Mouse (Mus musculus): Measurements from ENCODE around the gene Btbd3. TPM values are rescaled to one million over a fixed set of nuclear protein-coding genes. Genes with fewer than 3 reads are reported as not detected.

The Btbd3 gene
- polyA plus RNA-seq, 1 experiment = 13.6 TPM

DNA sequence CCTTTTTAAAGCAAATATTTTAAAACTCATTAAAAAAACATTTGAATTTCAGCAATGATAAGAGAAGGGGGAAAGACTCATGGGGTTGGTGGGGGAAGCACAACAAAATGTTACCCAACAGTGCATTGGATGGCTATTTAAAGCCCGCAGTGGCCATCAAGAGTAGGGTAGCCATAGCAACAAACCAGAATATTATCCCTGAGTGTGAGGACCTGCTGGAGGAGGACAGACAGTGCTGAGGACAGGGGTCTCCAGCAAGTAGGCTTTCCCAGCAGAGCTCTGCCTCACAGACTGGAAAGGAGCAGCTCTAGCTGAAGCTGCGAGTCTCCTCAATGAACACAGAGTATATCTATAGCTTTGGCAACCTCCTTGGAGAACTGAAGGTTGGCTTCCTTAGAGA is 331.0 kb downstream of the Btbd3 start:
- no peaks in the 10 kb centered on the region for H3K9me3 ChIP-seq (replicated peaks; ENCODE audit: control insufficient read depth, insufficient read depth, low read length, poor library complexity, severe bottlenecking)
- no peak overlapping the region for H3K27ac ChIP-seq (ENCODE audit: insufficient read depth, low read length)
- no peaks in the 10 kb centered on the region for H3K4me1 ChIP-seq (ENCODE audit: control insufficient read depth, insufficient read depth, low read length)
- H3K27me3 ChIP-seq (ENCODE audit: control insufficient read depth, insufficient read depth, low read length, poor library complexity, severe bottlenecking) = no peaks in the 10 kb centered on the region
- H3K36me3 ChIP-seq (ENCODE audit: control insufficient read depth, insufficient read depth, low read length, poor library complexity, severe bottlenecking) = no peaks in the 10 kb centered on the region
- H3K4me3 ChIP-seq (ENCODE audit: low read depth, low read length) = no peak overlapping the region
- H3K9ac ChIP-seq (ENCODE audit: low read depth, poor library complexity, severe bottlenecking) = no peak overlapping the region
- TF ChIP-seq POLR2A (IDR thresholded peaks at IDR 0.05; ENCODE audit: insufficient read depth, low read length) (no peak), CTCF (IDR thresholded peaks at IDR 0.05; ENCODE audit: low read depth, low read length) (no peak), EP300 (IDR thresholded peaks at IDR 0.05; ENCODE audit: insufficient read depth, low read depth, low read length) (no peak)

DNA sequence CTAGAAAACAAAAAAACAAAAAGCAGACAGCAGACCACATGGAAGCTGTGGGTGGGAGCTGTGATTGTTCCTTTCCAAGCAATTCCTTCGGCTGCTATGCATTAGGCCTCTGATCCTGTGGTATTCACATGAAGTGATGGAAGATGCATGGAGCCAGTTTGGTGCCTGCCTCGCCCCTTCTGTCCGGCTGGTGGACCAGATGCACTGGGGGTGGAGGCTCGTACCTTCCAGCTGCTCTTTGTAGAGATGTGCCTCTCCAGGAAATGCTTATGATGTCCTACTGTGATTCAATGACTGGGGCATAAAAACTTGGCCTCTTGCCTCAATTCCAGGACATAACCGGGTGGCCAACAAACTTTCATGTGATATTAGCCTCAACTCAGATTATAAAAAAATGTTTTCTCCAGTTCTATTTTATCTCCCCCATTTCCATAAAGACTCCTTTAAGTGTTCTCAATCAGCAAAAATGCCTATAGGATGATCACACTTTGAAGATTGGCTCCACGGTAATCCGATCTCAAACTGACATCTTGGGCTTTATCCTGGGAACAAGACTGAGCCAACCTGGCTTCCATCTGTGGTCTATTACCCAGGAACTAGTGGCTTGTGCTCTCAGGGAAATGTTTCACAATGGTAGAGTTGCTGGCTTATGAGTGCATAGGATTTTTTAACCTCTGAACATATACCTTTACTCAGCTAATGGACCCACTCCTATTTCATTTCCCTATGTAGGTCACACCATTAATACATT is 331.6 kb downstream of the Btbd3 start:
- Histone ChIP-seq H3K9ac (ENCODE audit: low read depth, poor library complexity, severe bottlenecking) (no peak overlapping the region), H3K36me3 (ENCODE audit: control insufficient read depth, insufficient read depth, low read length, poor library complexity, severe bottlenecking) (no peaks in the 10 kb centered on the region)

DNA sequence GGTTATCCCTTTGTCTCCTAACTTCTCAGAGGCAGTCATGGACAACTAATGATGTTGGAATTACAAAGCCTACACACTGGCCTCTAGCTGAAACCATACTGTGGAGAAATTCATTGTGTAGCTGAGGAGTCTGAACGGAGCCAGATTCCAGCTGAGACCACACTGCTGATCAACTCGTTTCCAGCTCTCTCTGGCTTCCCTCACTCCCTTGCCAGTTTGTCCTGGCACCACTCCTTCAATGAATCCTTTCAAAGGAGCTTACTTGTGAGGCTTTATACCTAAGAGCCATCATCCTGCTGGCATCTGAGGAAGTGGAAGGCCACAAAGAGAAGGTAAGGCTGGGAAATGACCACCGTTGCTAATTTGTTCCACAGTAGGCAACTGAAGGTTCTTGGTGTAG is 332.7 kb downstream of the Btbd3 start:
- no peaks in the 10 kb centered on the region for H3K9me3 ChIP-seq (replicated peaks; ENCODE audit: control insufficient read depth, insufficient read depth, low read length, poor library complexity, severe bottlenecking)
- no peak for TF ChIP-seq CTCF (IDR thresholded peaks at IDR 0.05; ENCODE audit: low read depth, low read length)
- no peak for TF ChIP-seq EP300 (IDR thresholded peaks at IDR 0.05; ENCODE audit: insufficient read depth, low read depth, low read length)
- TF ChIP-seq POLR2A (IDR thresholded peaks at IDR 0.05; ENCODE audit: insufficient read depth, low read length) = no peak
- no peak overlapping the region for H3K9ac ChIP-seq (ENCODE audit: low read depth, poor library complexity, severe bottlenecking)
- H3K27me3 ChIP-seq (ENCODE audit: control insufficient read depth, insufficient read depth, low read length, poor library complexity, severe bottlenecking) = no peaks in the 10 kb centered on the region
- no peak overlapping the region for H3K27ac ChIP-seq (ENCODE audit: insufficient read depth, low read length)
- H3K36me3 ChIP-seq (ENCODE audit: control insufficient read depth, insufficient read depth, low read length, poor library complexity, severe bottlenecking) = no peaks in the 10 kb centered on the region
- no peaks in the 10 kb centered on the region for H3K4me1 ChIP-seq (ENCODE audit: control insufficient read depth, insufficient read depth, low read length)
- H3K4me3 ChIP-seq (ENCODE audit: low read depth, low read length) = no peak overlapping the region

More for the DNA sequence above, 331.6 kb downstream of the Btbd3 start:
- H3K4me3 ChIP-seq (ENCODE audit: low read depth, low read length) = no peak overlapping the region
- no peak for TF ChIP-seq POLR2A (IDR thresholded peaks at IDR 0.05; ENCODE audit: insufficient read depth, low read length)
- TF ChIP-seq EP300 (IDR thresholded peaks at IDR 0.05; ENCODE audit: insufficient read depth, low read depth, low read length) = no peak
- no peak for TF ChIP-seq CTCF (IDR thresholded peaks at IDR 0.05; ENCODE audit: low read depth, low read length)
- no peak overlapping the region for H3K27ac ChIP-seq (ENCODE audit: insufficient read depth, low read length)
- H3K27me3 ChIP-seq (ENCODE audit: control insufficient read depth, insufficient read depth, low read length, poor library complexity, severe bottlenecking) = no peaks in the 10 kb centered on the region
- no peaks in the 10 kb centered on the region for H3K9me3 ChIP-seq (replicated peaks; ENCODE audit: control insufficient read depth, insufficient read depth, low read length, poor library complexity, severe bottlenecking)
- H3K4me1 ChIP-seq (ENCODE audit: control insufficient read depth, insufficient read depth, low read length) = no peaks in the 10 kb centered on the region

DNA sequence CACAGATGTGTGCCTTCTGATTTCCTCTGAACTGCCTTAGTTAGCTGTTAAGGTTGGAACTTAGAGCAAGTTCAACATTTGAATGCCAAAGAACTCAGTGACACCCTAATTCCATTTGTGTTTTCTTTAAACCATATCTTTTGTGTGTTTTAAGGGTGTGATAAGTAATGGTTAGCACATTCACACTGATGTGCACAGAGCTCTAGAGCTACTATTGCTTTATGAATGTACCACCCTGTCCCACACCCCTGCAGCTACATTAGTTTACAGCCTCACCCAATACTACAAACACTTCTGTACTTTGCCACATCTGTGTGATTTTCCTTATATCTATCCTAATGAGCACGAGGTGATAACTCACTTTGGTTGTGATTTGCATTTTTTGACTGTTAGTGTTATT is 333.9 kb downstream of the Btbd3 start:
- no peak overlapping the region for H3K27ac ChIP-seq (ENCODE audit: insufficient read depth, low read length)
- TF ChIP-seq CTCF (IDR thresholded peaks at IDR 0.05; ENCODE audit: low read depth, low read length) (no peak), POLR2A (IDR thresholded peaks at IDR 0.05; ENCODE audit: insufficient read depth, low read length) (no peak)
- no peaks in the 10 kb centered on the region for H3K36me3 ChIP-seq (ENCODE audit: control insufficient read depth, insufficient read depth, low read length, poor library complexity, severe bottlenecking)
- no peaks in the 10 kb centered on the region for H3K4me1 ChIP-seq (ENCODE audit: control insufficient read depth, insufficient read depth, low read length)
- H3K9ac ChIP-seq (ENCODE audit: low read depth, poor library complexity, severe bottlenecking) = no peak overlapping the region
- H3K4me3 ChIP-seq (ENCODE audit: low read depth, low read length) = no peak overlapping the region
- no peaks in the 10 kb centered on the region for H3K9me3 ChIP-seq (replicated peaks; ENCODE audit: control insufficient read depth, insufficient read depth, low read length, poor library complexity, severe bottlenecking)
- no peaks in the 10 kb centered on the region for H3K27me3 ChIP-seq (ENCODE audit: control insufficient read depth, insufficient read depth, low read length, poor library complexity, severe bottlenecking)

DNA sequence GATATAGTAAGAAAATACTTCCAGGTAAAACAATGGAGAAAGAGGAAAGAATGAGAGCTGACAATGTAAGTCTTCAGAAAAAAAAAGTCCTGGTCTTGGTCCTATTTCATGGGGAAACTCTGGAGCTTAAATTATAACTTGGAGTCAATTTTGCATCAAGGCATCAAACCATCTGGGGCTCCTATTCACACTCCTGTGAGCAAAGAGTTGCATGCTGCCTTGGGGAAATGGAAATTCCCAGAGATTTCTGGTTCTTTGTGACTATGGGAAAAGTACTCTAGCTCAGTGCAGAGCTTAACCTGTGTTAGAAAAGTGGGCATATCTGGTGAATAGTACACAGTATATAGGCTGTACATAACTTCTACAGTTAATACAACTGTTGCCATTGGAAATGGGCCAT is 356.0 kb downstream of the Btbd3 start:
- H3K27me3 ChIP-seq (ENCODE audit: control insufficient read depth, insufficient read depth, low read length, poor library complexity, severe bottlenecking) = no peaks in the 10 kb centered on the region
- no peak overlapping the region for H3K4me3 ChIP-seq (ENCODE audit: low read depth, low read length)
- H3K9ac ChIP-seq (ENCODE audit: low read depth, poor library complexity, severe bottlenecking) = no peak overlapping the region
- no peak overlapping the region for H3K27ac ChIP-seq (ENCODE audit: insufficient read depth, low read length)
- no peaks in the 10 kb centered on the region for H3K9me3 ChIP-seq (replicated peaks; ENCODE audit: control insufficient read depth, insufficient read depth, low read length, poor library complexity, severe bottlenecking)
- TF ChIP-seq EP300 (IDR thresholded peaks at IDR 0.05; ENCODE audit: insufficient read depth, low read depth, low read length) (no peak), POLR2A (IDR thresholded peaks at IDR 0.05; ENCODE audit: insufficient read depth, low read length) (no peak), CTCF (IDR thresholded peaks at IDR 0.05; ENCODE audit: low read depth, low read length) (no peak)
- no peaks in the 10 kb centered on the region for H3K36me3 ChIP-seq (ENCODE audit: control insufficient read depth, insufficient read depth, low read length, poor library complexity, severe bottlenecking)
- no peaks in the 10 kb centered on the region for H3K4me1 ChIP-seq (ENCODE audit: control insufficient read depth, insufficient read depth, low read length)

DNA sequence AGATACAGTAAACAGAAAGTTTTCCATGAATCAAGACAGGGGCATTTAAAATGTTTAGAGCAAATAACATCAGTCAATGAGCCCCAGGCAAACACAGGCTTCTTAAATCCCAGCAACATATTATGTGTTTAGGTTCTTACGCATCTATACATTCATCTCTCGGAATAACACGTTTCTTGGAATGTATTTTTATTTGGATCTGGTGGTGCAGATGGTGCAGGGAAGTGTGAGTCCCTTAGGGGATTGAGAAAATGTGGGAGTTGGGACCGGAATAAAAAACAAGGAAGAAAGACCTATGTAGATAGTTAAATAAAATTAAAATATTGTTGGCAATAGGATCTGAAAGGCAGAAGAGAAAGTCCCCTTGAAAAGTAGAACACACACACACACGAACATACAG is 361.1 kb downstream of the Btbd3 start:
- Histone ChIP-seq H3K9ac (ENCODE audit: low read depth, poor library complexity, severe bottlenecking) (no peak overlapping the region), H3K4me1 (ENCODE audit: control insufficient read depth, insufficient read depth, low read length) (no peaks in the 10 kb centered on the region), H3K9me3 (replicated peaks; ENCODE audit: control insufficient read depth, insufficient read depth, low read length, poor library complexity, severe bottlenecking) (no peaks in the 10 kb centered on the region), H3K36me3 (ENCODE audit: control insufficient read depth, insufficient read depth, low read length, poor library complexity, severe bottlenecking) (no peaks in the 10 kb centered on the region), H3K27ac (ENCODE audit: insufficient read depth, low read length) (no peak overlapping the region), H3K27me3 (ENCODE audit: control insufficient read depth, insufficient read depth, low read length, poor library complexity, severe bottlenecking) (no peaks in the 10 kb centered on the region), H3K4me3 (ENCODE audit: low read depth, low read length) (no peak overlapping the region)
- TF ChIP-seq CTCF (IDR thresholded peaks at IDR 0.05; ENCODE audit: low read depth, low read length) (no peak), POLR2A (IDR thresholded peaks at IDR 0.05; ENCODE audit: insufficient read depth, low read length) (no peak), EP300 (IDR thresholded peaks at IDR 0.05; ENCODE audit: insufficient read depth, low read depth, low read length) (no peak)
